Mouse (Mus musculus) urinary bladder, postnatal 0 days (tissue): Measurements from ENCODE around the gene L3mbtl3. TPM values are rescaled to one million over a fixed set of nuclear protein-coding genes. Genes with fewer than 3 reads are reported as not detected.

ENCODE experiments used
- microRNA-seq: library from miRNA; unstranded; fragments of <30 nt; microRNA quantifications from one replicate; pipeline ENCODE4, GENCODE M21; 2016
- polyA plus RNA-seq: library from polyadenylated mRNA; unstranded; fragments of >200 nt; fragmentation: Nextera tagmentation; extraction: Ambion mirVana; gene quantifications from 2 replicates; pipeline ENCODE4 v1.2.1, GENCODE M21; 2015

The L3mbtl3 gene
- polyA plus RNA-seq = 3.3 and 3.4 TPM in 2 replicates

DNA sequence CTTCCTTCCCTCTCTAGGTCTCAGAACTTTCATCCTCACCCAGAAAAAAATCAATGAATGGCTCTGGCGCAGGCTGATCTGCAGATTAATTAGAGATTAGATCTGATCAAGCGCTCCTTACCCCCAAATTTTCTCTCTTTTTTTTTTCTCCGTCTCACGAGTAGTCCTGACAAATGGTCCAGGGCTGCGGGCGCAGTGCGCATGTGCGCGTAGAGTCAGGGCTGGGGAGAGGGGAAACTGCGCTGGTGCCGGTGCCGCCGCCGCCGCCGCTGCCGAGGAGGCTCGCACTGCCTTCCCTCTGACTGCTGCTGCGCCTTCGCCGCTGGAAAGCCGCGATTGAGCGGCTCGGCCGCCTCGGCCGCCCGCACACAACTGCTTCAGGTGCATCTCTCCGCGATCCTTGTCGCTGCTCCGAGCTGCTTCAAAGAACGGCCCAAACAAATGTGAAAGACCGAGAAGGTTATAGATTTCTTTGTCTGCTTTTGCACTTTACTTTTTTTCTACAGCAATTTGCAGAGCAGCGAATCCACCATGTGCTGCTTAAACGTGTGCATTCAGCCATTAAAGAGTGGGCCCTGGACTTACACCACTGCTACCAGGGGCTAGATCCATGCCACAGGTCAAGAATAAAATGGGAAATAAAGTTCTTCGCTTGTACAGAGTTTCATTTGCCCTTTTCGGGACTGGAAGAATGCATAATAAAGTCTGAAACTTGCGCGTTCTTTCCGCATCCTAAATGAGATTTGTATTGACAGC, at the start of gene L3mbtl3:
TSS of gene L3mbtl3 (minus strand) at position 182 of the 756 bp plus-strand sequence.

DNA sequence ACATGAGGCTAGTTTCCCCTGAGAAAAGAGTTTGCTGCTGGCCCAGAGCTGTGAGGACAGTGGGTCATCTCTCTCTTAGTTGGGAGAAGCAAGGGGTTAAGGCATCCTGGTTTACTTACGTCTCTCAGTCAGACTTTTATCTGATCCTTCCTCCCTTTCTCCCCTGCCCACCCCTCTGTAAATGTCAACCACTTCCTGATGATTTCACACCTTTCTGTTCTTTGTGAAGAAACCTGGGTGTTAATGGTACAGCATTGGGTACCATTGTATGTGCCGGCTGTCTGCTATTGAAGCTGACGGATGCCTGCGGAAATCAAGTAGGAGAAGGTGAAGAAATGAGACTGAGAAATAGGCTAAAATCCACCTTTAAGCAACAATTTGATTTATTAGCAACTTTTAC, 146.3 kb downstream of the L3mbtl3 start, which contains the start of gene Samd3:
TSS of gene Samd3 (plus strand) at position 220 of the 400 bp plus-strand sequence.

Small RNAs within 50 kb of the gene (microRNA-seq; reads per million reads assigned to microRNA genes)
- gene Gm27754 = not detected

Other genes starting within 250 kb of the L3mbtl3 start
- not detected in 2 replicates for gene Samd3, start 146.3 kb downstream of the L3mbtl3 start, polyA plus RNA-seq